Mouse (Mus musculus): ENCODE measurements at regions not wholly inside any gene's neighbourhood (a gene's known extent, or its start where the extent isn't known, plus 50 kb on each side); places are given as distances from the start of the nearest gene placed in this dataset.
A peak's percentile ranks its signal among the peaks of the same experiment; 100 is the strongest.
"Not testable (repeated sequence)": the region's sequence is repeated elsewhere in the genome, so short reads cannot be mapped to it uniquely, and the experiment has no call there.

DNA sequence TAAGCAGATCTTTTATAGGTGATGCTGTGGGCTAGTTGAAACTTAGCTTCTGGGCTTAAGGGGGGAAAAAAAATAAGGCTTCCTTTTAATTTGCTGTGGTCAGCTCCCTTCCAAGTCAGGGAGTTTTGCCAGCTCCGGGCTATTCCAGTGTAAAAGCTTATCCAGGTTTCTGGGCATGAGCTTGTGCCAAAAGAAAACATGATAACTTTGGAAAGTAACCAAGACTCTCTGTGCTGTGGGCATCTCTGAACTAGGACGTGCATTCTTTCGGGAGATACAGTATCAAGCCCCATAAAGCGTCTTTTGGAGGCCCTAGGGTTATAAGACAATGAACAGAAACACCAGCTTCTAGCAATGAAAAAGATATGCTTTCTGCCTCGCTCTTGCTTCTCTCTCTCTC is 114.6 kb upstream of the Dyrk2 start:
- DNase-seq (ENCODE audit: low spot score in 2 of 2), result no peak

DNA sequence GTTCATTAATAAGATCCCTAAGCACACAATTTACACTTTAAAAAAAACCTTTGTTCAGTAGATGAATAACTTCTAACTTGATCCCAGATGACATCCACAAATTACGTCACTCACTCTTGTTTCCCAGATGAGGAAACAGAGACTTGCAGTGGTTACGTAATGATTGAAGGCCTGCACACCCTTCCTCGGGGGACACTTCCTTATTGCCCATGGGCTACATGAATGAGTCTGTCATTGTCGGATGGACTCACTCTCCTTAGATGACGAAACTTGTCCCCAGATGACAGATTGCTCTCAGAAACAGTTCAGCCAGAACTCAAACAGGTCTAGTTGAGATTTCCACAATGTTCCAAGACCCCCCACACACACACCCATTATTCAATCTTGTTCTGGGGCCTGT is 111.4 kb upstream of the Dyrk2 start:
- DNase-seq (ENCODE audit: low spot score in 2 of 2), result no peak

- DNase-seq (ENCODE audit: low spot score in 2 of 2), result no peak
Observed at GRCm38 (mm10) chr10:118979339-118979738, 109.3 kb upstream of the Dyrk2 start.

DNA sequence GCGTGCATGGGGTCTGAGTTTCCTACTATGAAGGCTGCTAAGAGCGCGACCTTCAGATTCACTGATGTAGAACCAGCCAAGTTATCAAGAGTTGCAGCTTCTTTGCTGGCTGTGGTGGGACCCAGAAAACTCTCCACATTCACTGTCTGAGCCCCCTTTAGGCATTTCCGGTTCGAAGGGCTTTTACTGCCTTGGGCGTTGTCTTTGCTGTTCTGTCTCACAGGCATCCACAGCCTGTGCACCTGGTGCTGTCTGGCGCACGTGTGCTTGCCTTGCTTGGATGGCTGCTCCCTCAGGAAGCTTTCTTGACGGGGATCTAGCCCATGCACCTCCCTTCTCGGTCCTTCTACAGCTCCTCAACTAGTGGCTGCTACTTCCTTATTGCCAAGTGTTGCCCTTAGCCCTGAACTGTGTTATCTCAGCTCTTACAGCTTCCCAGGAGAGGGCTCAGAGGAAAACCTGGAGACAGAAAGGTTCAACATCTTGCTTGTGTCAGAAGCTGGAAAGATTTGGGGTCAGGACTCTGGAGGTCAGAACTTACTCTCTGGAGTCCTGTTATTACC is 108.3 kb upstream of the Dyrk2 start:
- no peak for DNase-seq (ENCODE audit: low spot score in 2 of 2)

- no peak for DNase-seq (ENCODE audit: low spot score in 2 of 2)
Observed at GRCm38 (mm10) chr10:118976447-118976846, 106.4 kb upstream of the Dyrk2 start.

DNA sequence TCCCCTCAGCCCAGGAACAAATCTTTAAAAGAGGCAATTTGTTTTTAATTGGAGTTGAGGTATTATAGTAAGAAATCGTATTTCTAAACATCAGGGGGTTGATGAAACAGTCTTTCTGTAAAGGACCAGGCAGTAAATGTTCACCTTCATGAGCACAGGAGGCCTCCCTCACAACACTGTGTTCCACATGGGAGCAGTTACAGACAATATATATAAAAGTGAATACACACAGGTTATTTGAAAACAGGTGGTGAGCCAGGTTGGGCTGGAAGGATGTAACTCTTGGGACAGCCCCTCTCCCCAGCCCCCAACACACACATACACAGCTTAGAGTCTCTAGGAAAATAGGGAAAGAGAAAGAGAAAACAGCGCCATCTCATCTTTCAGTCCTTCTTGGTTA is 105.8 kb upstream of the Dyrk2 start:
- DNase-seq (ENCODE audit: low spot score in 2 of 2), result no peak

DNA sequence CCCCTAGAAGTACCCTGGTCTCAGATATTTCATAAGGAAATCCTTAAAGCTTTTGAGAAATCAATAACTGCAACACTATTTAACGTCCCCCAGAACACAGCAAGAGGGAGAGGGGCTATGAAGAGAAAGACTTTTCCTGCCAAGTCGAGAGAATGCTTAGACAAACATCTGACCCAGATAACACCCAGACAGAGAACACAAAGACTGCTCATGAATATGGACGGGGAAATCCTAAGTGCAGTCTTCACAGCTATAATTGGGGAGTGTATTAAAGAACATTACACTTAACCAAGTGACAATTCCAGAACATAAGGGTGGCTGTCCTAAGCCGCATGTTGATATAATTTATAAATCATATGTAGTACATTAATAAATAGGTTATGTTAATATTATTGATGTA is 103.3 kb upstream of the Dyrk2 start:
- DNase-seq (ENCODE audit: low spot score in 2 of 2), result no peak

DNA sequence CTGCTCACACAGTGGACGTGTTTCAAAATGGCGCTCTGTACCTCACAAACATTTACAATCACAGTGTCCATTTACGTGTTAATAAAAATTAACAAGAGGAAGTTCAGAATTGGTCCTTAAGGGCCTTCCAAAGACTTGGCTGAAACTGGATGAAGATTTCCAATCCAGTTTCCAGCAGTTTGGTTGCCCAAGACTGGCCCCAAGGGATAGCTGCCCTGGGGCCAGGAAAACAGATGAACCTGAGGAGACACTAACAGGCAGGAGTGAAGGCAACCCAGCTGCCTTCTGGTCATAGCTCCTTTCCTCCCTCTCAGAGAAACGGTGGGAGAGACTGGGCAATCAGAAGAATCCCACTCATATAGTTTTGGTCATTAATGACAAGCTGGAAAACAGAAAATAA is 102.6 kb upstream of the Dyrk2 start:
- no peak for DNase-seq (ENCODE audit: low spot score in 2 of 2)

DNA sequence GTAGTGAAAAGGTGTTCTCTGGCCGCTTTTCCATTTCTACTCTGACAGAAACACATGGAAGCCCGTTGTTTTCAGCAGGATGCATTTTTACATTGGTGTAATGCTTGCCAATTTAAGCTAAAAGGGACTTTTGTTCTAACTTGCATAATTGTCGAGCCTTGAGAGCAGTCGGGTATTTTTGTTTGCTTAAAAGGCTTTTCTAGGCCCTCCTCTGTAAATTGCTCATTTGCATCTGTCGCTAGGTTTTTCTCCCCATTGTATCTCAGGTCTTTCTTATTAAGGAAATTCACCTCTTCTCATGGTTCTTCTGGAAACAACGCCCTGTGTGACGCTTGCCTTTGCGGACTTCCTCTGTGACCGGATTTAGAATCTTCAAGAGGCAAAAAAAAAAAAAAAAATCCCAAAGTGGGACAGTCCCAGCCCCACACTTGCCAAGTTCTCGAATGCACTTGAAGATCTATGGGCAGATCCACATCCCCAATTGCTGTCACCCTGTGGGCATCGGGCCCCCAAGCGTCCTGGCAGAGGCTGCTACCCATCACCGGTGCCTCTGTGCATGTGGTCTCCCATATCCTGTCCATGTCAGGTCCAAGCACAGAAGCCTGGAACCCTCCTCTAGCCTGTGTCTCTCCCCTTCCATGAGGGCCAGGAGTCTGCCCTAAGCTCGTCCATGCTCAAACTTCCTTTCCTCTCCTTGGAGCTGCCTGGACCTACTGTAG is 100.6 kb upstream of the Dyrk2 start:
- DNase-seq (ENCODE audit: low spot score in 2 of 2), result no peak

GRCm38 (mm10) chr10:118961713-118962181 is 91.7 kb upstream of the Dyrk2 start:
- DNase-seq (ENCODE audit: low spot score in 2 of 2), result no peak

GRCm38 (mm10) chr10:118960076-118960475 is 90.1 kb upstream of the Dyrk2 start:
- no peak for DNase-seq (ENCODE audit: low spot score in 2 of 2)

- DNase-seq (ENCODE audit: low spot score in 2 of 2), result no peak
Observed at GRCm38 (mm10) chr10:118959623-118960022, 89.6 kb upstream of the Dyrk2 start.

- no peak for DNase-seq (ENCODE audit: low spot score in 2 of 2)
Observed at GRCm38 (mm10) chr10:118956352-118956751, 86.3 kb upstream of the Dyrk2 start.

- no peak for DNase-seq (ENCODE audit: low spot score in 2 of 2)
Observed at GRCm38 (mm10) chr10:118953440-118953839, 83.4 kb upstream of the Dyrk2 start.

DNA sequence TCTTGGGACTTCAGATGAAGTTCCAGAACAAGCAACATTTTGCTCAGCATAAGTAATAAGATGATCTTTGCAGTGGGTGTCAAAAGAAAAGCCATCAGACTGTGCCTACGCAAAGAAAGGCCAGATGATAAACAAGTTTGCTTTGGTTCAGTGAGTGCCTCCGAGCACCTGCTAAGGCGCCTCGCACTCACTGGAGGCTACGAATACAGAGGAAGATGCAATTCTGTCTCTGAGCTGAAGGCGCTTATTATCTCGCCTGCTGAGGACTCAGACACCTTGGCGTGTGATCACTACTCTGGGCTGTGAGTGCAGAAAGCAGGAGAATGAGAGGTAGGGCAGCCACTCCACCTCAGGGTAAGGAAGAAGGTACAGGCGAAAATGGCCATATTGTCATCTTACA is 82.7 kb upstream of the Dyrk2 start:
- DNase-seq (ENCODE audit: low spot score in 2 of 2), result peak in 1 of 2 experiments; percentile 37

DNA sequence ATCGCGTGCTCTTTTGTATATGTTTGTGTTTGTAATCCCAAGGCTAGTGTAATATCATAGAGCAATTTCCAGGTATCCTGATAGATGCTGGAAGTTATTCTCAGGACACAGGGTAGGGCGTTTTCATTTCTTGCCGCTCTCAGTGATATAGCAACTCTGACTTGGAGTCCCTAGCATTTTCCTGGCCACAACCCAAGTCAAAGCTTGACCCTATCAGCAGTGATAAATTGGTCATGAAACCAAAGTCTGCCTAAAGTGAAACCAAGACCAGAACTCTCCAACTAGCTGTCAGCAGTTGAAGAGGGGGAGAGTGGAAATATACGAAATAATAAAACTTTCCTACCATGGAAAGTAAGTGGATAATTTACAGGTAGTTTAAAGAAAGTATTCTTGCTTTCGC is 77.7 kb upstream of the Dyrk2 start:
- no peak for DNase-seq (ENCODE audit: low spot score in 2 of 2)

DNA sequence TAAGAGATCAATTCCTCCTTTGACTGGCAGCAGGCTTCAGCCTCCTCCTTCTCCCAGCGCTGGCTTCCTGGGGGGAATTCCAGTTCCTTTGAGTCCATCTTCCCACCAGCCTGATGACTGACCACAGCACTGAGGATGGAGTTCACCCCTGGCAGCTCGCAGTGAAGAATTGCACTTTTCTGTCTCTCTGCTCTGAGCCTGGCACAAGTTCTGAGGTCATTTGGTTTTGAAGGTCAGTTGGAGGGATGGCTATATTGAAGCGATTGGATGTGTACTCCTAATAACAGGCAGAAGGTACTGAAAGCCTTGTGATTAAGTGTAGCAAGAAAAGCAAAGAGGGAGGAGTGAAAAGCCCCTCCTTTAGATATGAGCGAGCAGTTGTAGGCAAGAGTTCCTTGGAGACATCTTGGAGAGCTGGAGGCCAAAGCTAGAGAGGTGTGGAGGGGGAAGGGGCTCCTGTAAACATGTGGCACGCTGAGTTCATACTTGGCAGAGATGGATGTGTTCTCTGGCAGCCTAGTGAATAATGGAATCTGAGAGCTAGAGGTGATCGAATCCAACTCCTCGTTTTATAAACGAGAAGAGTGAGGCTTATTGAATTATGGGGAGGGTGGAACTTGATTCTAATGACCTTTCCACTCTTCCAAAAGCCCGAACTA is 77.1 kb upstream of the Dyrk2 start:
- no peak for DNase-seq (ENCODE audit: low spot score in 2 of 2)

- no peak for DNase-seq (ENCODE audit: low spot score in 2 of 2)
Observed at GRCm38 (mm10) chr10:118927316-118927715, 57.3 kb upstream of the Dyrk2 start.

- DNase-seq (ENCODE audit: low spot score in 2 of 2), result no peak
Observed at GRCm38 (mm10) chr10:118923473-118924185, 53.6 kb upstream of the Dyrk2 start.

DNA sequence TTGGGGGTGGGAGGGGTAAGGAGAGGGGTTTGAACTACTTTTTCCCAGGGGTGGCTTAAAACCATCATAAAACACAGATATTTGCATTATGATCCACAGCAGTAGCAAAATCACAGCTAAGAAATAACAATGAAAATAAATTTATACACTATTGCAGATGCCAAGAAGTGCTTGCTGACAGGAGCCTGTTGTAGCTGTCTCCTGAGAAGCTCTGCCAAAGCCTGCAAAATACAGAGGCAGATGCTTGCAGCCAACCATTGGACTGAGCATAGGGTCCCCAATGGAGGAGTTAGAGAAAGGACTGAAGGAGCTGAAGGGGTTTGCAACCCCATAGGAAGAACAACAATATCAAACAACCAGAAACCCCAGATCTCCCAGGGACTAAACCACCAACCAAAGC is 52.1 kb upstream of the Dyrk2 start:
- not testable (repeated sequence) for DNase-seq (ENCODE audit: low spot score in 2 of 2)
